Mouse (Mus musculus) adipocyte (in vitro differentiated cells): ENCODE results near the gene Ptgis.

Experiments used
- DNase-seq: peaks from one replicate; pipeline ENCODE4 v3.0.0-alpha.2; 2016; ENCODE audit warnings: low spot score

Gene Ptgis

GRCm38 (mm10) chr2:167240008-167240964, at the start of gene Ptgis:
Ptgis (minus strand) TSS chr2:167240604.
- peak; percentile 18 for DNase-seq

DNA sequence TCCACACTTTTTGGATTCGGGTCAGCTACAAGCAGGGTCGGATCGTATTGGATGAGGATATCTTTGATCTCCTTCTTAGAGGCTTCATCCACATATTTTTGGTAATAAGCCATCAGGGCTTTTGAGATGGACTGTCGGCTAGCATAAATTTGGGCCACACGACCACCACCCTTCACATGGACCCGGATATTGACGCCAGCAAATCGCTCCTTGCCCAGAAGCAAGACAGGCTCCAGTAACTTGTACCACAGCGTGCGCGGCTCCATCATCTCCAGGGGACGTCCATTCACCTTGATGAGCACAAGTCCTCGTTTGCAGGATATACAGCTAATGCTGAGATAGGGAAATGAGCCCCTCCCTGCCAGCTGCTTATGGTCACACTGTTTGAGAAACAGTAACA, 41.1 kb upstream of the Ptgis start:
- DNase-seq: no peak

DNA sequence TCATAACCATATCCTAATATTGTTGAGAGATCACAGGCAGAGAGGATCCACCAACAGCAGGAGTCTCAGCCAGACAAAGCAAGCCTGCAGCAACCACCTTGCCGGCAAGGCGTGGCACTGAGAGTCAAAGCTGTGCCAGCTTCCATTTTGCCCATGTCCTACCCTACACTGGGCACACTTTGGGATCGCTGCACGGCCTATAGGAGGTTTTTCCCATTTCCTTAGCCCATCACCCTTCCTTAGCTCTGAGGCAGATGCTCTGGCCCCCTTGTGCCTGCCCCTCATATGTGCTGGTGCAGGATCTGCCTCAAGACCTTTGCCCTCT, 40.5 kb upstream of the Ptgis start:
- no peak for DNase-seq

- peak; percentile 72 for DNase-seq
Measured at GRCm38 (mm10) chr2:167280090-167280985, 39.9 kb upstream of the Ptgis start.

GRCm38 (mm10) chr2:167278751-167279526, 38.5 kb upstream of the Ptgis start:
- DNase-seq: peak; percentile 72

DNA sequence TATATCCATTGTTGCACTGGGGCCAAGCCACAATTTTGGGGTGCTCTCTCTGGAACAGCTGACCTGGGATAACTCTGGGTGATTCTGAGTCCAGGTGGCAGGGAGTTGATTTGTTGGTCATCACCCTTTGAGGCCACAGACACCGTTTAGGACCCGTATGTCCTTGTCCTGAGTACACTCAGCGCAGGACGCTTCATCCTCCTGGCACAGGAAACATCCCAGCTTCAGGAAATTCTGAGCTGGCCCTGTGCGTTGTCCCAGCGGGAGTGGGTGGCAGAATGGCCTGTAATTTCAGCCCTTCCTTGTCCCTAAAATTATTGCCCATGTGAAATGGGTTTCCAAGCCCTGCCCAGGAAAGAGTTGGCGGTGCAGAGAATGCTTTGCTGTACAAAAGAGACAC, 37.6 kb upstream of the Ptgis start:
- no peak for DNase-seq

DNA sequence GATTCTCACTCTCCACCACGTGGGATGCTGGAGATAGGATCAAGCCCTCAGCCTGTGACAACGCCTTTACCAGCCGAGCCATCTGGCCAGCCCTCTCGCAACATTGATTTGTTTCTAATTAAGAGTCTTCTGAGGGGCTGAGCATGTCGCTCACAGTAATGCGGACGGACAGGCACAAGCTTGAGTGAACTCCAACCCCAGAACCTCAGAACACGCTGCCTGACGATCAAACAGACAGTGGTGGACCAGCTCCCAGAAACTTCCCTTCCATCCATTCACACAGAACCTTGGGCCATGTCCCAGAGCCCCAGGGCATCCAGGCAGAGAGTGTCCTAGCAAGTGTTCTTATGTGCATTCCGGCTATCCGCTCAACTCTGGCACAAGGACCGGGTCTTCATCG, 36.6 kb upstream of the Ptgis start:
- DNase-seq: no peak

DNA sequence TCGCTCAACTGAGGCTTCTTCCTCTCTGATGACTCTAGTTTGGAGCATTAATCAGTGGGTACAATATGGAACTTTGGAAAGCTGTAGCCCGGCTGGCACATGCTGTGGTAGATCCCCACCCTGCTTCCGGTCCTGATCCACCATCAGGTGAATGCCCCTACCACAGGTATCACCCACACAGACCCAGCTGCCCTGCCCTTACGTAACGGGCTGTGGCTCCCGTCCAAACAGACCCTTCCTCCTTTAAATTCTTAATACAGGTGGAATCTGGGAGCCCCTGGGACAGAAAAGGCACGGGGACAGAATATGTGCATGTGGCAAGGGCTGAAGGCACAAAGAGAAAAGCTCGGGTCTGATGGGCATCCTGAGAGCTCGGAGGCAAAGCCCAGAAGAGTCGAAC, 35.5 kb upstream of the Ptgis start:
- DNase-seq: no peak

DNA sequence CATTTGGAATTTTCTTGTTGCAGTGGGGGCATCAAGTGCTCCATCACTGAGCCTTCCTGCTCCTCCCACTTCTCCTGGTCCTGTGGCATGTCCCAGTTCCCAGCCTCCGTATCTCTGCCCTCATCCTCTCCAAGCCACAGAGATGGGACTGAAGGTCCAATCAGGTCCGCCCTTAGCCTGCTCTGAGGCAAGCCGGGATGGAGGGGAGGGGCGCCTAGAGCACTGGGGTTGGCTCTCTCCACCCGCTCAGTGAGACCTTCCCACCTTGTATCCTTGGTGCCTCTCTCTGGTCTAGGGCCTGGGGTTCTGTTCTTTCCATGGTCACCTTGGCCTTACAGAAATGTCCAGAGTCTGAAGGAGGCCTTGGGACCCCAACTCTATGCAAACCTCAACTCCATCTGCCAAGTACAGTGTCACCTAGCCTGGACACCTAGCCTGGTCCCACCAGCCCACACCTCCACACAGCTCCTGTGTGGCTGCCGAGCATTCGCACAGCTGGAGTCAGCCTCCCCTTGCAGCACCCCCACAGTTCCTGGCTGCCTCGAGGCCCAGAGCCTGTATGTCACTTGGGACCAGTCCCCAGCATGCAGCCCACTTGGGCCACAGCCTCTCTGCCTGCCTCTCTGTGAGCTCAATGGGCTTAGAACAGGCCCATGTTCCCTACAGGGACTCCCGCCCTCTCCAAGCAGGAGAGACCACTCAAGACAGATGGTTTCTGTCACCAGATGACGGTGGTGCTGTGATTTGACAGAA, 34.5 kb upstream of the Ptgis start:
- no peak for DNase-seq

- DNase-seq: no peak
Measured at GRCm38 (mm10) chr2:167273206-167273740, 32.9 kb upstream of the Ptgis start.

GRCm38 (mm10) chr2:167272706-167273105, 32.3 kb upstream of the Ptgis start:
- no peak for DNase-seq

DNA sequence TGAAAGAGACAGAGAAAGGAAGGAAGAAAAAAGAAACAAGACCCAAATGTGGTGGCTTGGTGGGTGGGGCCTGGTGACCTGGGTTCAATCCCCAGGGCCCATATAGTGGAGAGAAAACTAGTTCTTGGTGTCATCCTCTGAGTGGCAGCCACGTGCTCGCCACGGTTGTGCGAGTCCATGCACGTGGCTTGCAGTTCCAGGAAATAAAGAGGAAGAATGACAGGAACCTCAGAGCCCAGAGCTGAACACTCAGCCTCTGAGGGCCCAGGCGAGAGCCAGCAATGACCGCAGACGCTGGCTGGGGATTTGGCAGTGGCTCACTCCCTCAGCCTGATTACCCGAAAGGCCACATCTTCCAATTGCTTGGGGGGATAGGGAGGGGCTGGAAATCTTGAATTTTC, 30.7 kb upstream of the Ptgis start:
- no peak for DNase-seq

GRCm38 (mm10) chr2:167270496-167270895, 30.1 kb upstream of the Ptgis start:
- no peak for DNase-seq

GRCm38 (mm10) chr2:167268721-167269120, 28.3 kb upstream of the Ptgis start:
- DNase-seq: no peak

DNA sequence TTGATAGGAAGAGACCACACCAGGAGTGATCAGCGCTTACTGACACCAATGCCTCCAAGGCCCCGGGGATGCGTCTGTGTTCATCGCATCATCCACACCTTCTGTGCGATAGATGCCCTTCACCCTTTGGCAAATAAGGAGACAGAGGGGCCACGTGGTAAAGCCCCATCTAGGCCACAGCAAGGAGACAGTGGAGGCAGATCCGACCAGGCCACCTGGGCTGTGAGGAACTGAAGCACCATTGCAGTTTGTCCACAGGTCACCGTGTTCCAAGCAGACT, 27.9 kb upstream of the Ptgis start:
- DNase-seq: no peak

- DNase-seq: no peak
Measured at GRCm38 (mm10) chr2:167267531-167268410, 27.4 kb upstream of the Ptgis start.

DNA sequence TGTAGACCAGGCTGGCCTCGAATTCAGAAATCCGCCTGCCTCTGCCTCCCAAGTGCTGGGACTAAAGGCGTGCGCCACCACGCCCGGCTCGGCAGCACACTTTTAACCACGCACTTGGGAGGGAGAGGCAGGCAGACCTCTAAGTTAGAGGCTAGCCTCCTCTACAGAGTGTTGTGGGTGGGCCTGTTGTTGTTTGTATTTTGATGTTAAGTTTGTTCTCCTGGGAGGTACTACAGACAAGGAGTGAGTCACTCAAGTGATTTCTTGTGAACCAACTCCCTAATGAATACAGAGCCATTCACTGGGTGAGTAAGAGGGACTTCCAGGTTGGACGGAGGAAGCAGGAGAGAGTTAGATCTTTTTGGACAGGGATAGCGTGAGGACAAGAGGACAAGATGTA, 25.8 kb upstream of the Ptgis start:
- DNase-seq: no peak

- no peak for DNase-seq
Measured at GRCm38 (mm10) chr2:167265806-167266205, 25.4 kb upstream of the Ptgis start.

- no peak for DNase-seq
Measured at GRCm38 (mm10) chr2:167265021-167265420, 24.6 kb upstream of the Ptgis start.

DNA sequence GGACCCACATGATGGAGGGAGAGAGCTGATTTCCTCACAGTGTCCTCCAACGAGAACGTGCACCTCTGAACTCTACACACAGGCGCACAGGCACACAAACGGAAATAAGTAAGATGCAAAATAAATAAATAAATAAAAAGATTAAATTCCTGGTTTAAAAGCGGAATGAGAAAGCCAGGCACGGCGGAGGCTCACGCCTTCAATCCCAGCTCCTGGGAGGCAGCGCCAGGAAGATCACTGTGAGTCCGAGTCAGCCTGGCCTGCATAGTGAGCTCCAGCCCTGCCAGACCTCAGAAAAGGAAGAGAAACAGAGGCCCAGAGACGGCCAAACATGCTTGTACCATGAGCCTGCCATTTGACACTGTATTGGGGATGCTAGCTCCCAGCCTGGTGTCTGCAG, 23.5 kb upstream of the Ptgis start:
- DNase-seq: no peak
